8 mouse cellular contexts compared by ENCODE assay signal in genomic region chr1:136050312-136051012, GRCm38 (mm10). TPM values are rescaled to one million over a fixed set of nuclear protein-coding genes. Genes with fewer than 3 reads are reported as not detected.
DNase-seq lines count a peak whose midpoint lies in the region; ATAC-seq and TF ChIP-seq lines count a peak whose summit lies in the region.

Ascl5 (plus strand) TSS chr1:136050804.

- H3K27me3 ChIP-seq in cerebellum, adult 2 months (ENCODE audit: control insufficient read depth, insufficient read depth, low read length): no peaks in the 10 kb centered on the region
- peaks cover 28% of the 10 kb centered on the region for H3K27me3 ChIP-seq in forebrain, embryonic 15.5 days
- peaks cover 41% of the 10 kb centered on the region for H3K27me3 ChIP-seq in liver, postnatal 0 days (ENCODE audit: insufficient read depth, low read length)

- TF ChIP-seq CTCF in cerebellum, adult 2 months (IDR thresholded peaks at IDR 0.05; ENCODE audit: borderline replicate concordance, insufficient read depth, low read depth, low read length): no peak
- TF ChIP-seq CTCF in liver, postnatal 0 days (IDR thresholded peaks at IDR 0.05; ENCODE audit: low read depth): no peak

- H3K4me2 ChIP-seq in forebrain, embryonic 15.5 days (replicated peaks): peak within 1 kb of the TSS; percentile 59
- H3K4me2 ChIP-seq in liver, postnatal 0 days (ENCODE audit: low read depth, low read length): 0 out of 2 replicates have a peak within 1 kb of the TSS, but pooled peaks have one; percentile 18

- peak within 1 kb of the TSS; percentile 40 for H3K9ac ChIP-seq in forebrain, embryonic 15.5 days (replicated peaks)
- 0 out of 2 replicates have a peak within 1 kb of the TSS, but pooled peaks have one; percentile 7 for H3K9ac ChIP-seq in liver, postnatal 0 days (replicated peaks)

- peak; percentile 16 to 28 for DNase-seq in cerebellum, adult 2 months
- DNase-seq in cerebellum, adult 9-11 months: no peak
- peak; percentile 72 for DNase-seq in 3134 (ENCODE audit: extremely low read depth, insufficient read length, low spot score)
- no peak for DNase-seq in liver, postnatal 0 days
- DNase-seq in thymus, postnatal 36 days: no peak
- no peak for DNase-seq in cerebellum, postnatal 10 days
- DNase-seq in kidney, adult 8-10 months: no peak

- ATAC-seq in forebrain, embryonic 15.5 days (replicated peaks): no peak; the same call in 1 of the 2 replicates
- no peak for ATAC-seq in liver, postnatal 0 days

- TF ChIP-seq EP300 in liver, postnatal 0 days (IDR thresholded peaks at IDR 0.05; ENCODE audit: low read depth): no peak

- no peaks in the 10 kb centered on the region for H3K36me3 ChIP-seq in forebrain, embryonic 15.5 days
- no peaks in the 10 kb centered on the region for H3K36me3 ChIP-seq in liver, postnatal 0 days (replicated peaks; ENCODE audit: insufficient read depth, low read length)

- WGBS in cerebellum, adult 2 months: 38% methylated on average over 29 of the region's 29 CpGs
- WGBS in forebrain, embryonic 15.5 days: 23% methylated on average over 29 of the region's 29 CpGs
- 25% methylated on average over 29 of the region's 29 CpGs for WGBS in liver, postnatal 0 days (ENCODE audit: insufficient replicate concordance)

- H3K4me3 ChIP-seq in cerebellum, adult 2 months (replicated peaks; ENCODE audit: insufficient read depth, low read depth, low read length): no peak within 1 kb of the TSS
- H3K4me3 ChIP-seq in forebrain, embryonic 15.5 days: peak within 1 kb of the TSS; percentile 39
- no peak within 1 kb of the TSS; the same call in 1 of the 2 replicates for H3K4me3 ChIP-seq in liver, postnatal 0 days (ENCODE audit: low read depth, low read length)

- no peak for TF ChIP-seq POLR2A in cerebellum, adult 2 months (IDR thresholded peaks at IDR 0.05; ENCODE audit: borderline replicate concordance, insufficient read depth, low read length)

- no peaks in the 10 kb centered on the region; the same call in 1 of the 2 replicates for H3K4me1 ChIP-seq in cerebellum, adult 2 months (ENCODE audit: control insufficient read depth, insufficient read depth, low read length)
- peaks cover 12% of the 10 kb centered on the region for H3K4me1 ChIP-seq in forebrain, embryonic 15.5 days
- H3K4me1 ChIP-seq in liver, postnatal 0 days (ENCODE audit: insufficient read depth): no peaks in the 10 kb centered on the region

- no peaks in the 10 kb centered on the region for H3K9me3 ChIP-seq in forebrain, embryonic 15.5 days
- H3K9me3 ChIP-seq in liver, postnatal 0 days (ENCODE audit: low read length): no peaks in the 10 kb centered on the region

- no peak within 1 kb of the TSS for H3K27ac ChIP-seq in cerebellum, adult 2 months (ENCODE audit: insufficient read depth, low read length)
- no peak within 1 kb of the TSS for H3K27ac ChIP-seq in forebrain, embryonic 15.5 days (replicated peaks)
- no peak within 1 kb of the TSS for H3K27ac ChIP-seq in liver, postnatal 0 days (ENCODE audit: low read depth)

RNA-seq across cellular contexts. Expression of gene Ascl5, which starts in this region (rescaled TPM):
- polyA plus RNA-seq in cerebellum, adult 2 months (2012; rRNA removed): not detected in 2 replicates
- 0.60 TPM in 1 of 2 replicates, not detected in the other for polyA plus RNA-seq in forebrain, embryonic 15.5 days (2015; fragmentation: Nextera tagmentation; extraction: Ambion mirVana)
- polyA plus RNA-seq in liver, postnatal 0 days (2015; fragmentation: Nextera tagmentation; extraction: Ambion mirVana): not detected in 2 replicates

Comparison
In these comparisons a context has a peak if more than half of its experiments do, and no peak if none do; other contexts are left out.
1. Peak in DNase-seq in cerebellum, adult 2 months; RNA of the gene not detected or under 1 TPM.